Mouse (Mus musculus) CH12.LX (cell line): ENCODE data around the gene Washc3. TPM values are rescaled to one million over a fixed set of nuclear protein-coding genes. Genes with fewer than 3 reads are reported as not detected.

Experiments used
- DNase-seq: peaks from one replicate; pipeline ENCODE4 v3.0.0-alpha.2; 2013; ENCODE audit errors: extremely low read depth
- H3K27ac ChIP-seq: 2 replicates; pipeline ENCODE4 v1.5.1; 2012; ENCODE audit warnings: low read depth, mild to moderate bottlenecking, control low read depth, moderate library complexity; ENCODE audit not compliant: insufficient read depth
- H3K27me3 ChIP-seq: replicated peaks from 2 replicates; pipeline ENCODE3; 2012; ENCODE audit warnings: inconsistent platforms
- H3K36me3 ChIP-seq, 2 experiments: replicated peaks in 1 of 2; 2 replicates each; pipeline versions ENCODE3 to v1.6.1; 2012; ENCODE audit warnings: inconsistent platforms in 1 of 2, low read length in 1 of 2, mild to moderate bottlenecking in 1 of 2, mixed read lengths in 1 of 2, moderate library complexity in 1 of 2; ENCODE audit not compliant: control insufficient read depth in 1 of 2, insufficient read depth in 1 of 2
- H3K4me1 ChIP-seq, 2 experiments: 2 replicates each; pipeline ENCODE4 v1.6.1; 2012; ENCODE audit warnings: inconsistent platforms in 1 of 2, moderate library complexity in 1 of 2; ENCODE audit not compliant: insufficient read depth in 2 of 2, control insufficient read depth in 1 of 2
- H3K4me2 ChIP-seq: 2 replicates; pipeline ENCODE4 v1.6.1; 2012; ENCODE audit warnings: low read depth, mild to moderate bottlenecking, control low read depth; ENCODE audit not compliant: poor library complexity, insufficient read depth, severe bottlenecking
- H3K4me3 ChIP-seq, 3 experiments: fragments of 150-350 bp in 1 of 3; sonication (generic) in 1 of 3; replicated peaks in 1 of 3; 2 replicates each; pipeline versions ENCODE3 to v1.5.1; 2011 to 2012; ENCODE audit warnings: low read depth in 2 of 3, low read length in 2 of 3, mild to moderate bottlenecking in 2 of 3, moderate library complexity in 2 of 3, control low read depth in 1 of 3, improper control_type of control experiment in 1 of 3, inconsistent platforms in 1 of 3, mixed read lengths in 1 of 3; ENCODE audit not compliant: poor library complexity in 1 of 3
- H3K79me2 ChIP-seq: replicated peaks from 2 replicates; pipeline ENCODE4 v1.6.1; 2012; ENCODE audit warnings: mild to moderate bottlenecking, moderate library complexity; ENCODE audit not compliant: control insufficient read depth, poor library complexity, insufficient read depth, severe bottlenecking; ENCODE audit errors: extremely low read depth
- H3K9ac ChIP-seq: 2 replicates; pipeline ENCODE4 v1.6.1; 2012; ENCODE audit warnings: low read depth, mild to moderate bottlenecking, control low read depth, moderate library complexity; ENCODE audit not compliant: insufficient read depth
- H3K9me3 ChIP-seq: replicated peaks from 2 replicates; pipeline ENCODE3; 2012; ENCODE audit warnings: low read length, inconsistent platforms, mixed read lengths
- BHLHE40 ChIP-seq: IDR thresholded peaks from 2 replicates; pipeline ENCODE4 v1.6.1; 2011; ENCODE audit warnings: mild to moderate bottlenecking, low read depth, low read length, improper control_type of control experiment
- CHD2 ChIP-seq: IDR thresholded peaks from 2 replicates; pipeline ENCODE4 v1.6.1; 2011; ENCODE audit warnings: low read length, improper control_type of control experiment
- E2F4 ChIP-seq: IDR thresholded peaks from 2 replicates; pipeline ENCODE4 v1.6.1; 2011; ENCODE audit warnings: low read depth, low read length, improper control_type of control experiment; ENCODE audit not compliant: insufficient replicate concordance
- ELF1 ChIP-seq: IDR thresholded peaks from 2 replicates; pipeline ENCODE4 v1.6.1; 2014; ENCODE audit warnings: low read depth, mild to moderate bottlenecking, inconsistent platforms, low read length, improper control_type of control experiment
- ETS1 ChIP-seq: conservative IDR thresholded peaks from 2 replicates; pipeline ENCODE4 v1.6.1; 2012; ENCODE audit warnings: low read depth, mild to moderate bottlenecking, inconsistent platforms, low read length, improper control_type of control experiment, moderate library complexity
- IRF4 ChIP-seq: IDR thresholded peaks from 2 replicates; pipeline ENCODE4 v1.6.1; 2014; ENCODE audit warnings: low read depth, mild to moderate bottlenecking, inconsistent platforms, low read length, improper control_type of control experiment
- JUN ChIP-seq: IDR thresholded peaks from 2 replicates; pipeline ENCODE4 v1.6.1; 2011; ENCODE audit warnings: low read depth, mild to moderate bottlenecking, low read length, improper control_type of control experiment, moderate library complexity; ENCODE audit not compliant: insufficient read depth
- KAT2A ChIP-seq: IDR thresholded peaks from 2 replicates; pipeline ENCODE4 v1.6.1; 2012; ENCODE audit warnings: low read length, improper control_type of control experiment, inconsistent platforms; ENCODE audit not compliant: insufficient replicate concordance
- MAX ChIP-seq: IDR thresholded peaks from 2 replicates; pipeline ENCODE4 v1.6.1; 2011; ENCODE audit warnings: low read length, improper control_type of control experiment
- MAZ ChIP-seq: IDR thresholded peaks from 2 replicates; pipeline ENCODE4 v1.6.1; 2012; ENCODE audit warnings: low read depth, mild to moderate bottlenecking, inconsistent platforms, low read length, improper control_type of control experiment, moderate library complexity
- MEF2A ChIP-seq: IDR thresholded peaks from 2 replicates; pipeline ENCODE4 v1.6.1; 2014; ENCODE audit warnings: low read depth, mild to moderate bottlenecking, inconsistent platforms, low read length, improper control_type of control experiment, borderline replicate concordance
- MXI1 ChIP-seq: IDR thresholded peaks from 2 replicates; pipeline ENCODE4 v1.6.1; 2011; ENCODE audit warnings: mild to moderate bottlenecking, low read depth, low read length, improper control_type of control experiment
- NELFE ChIP-seq: IDR thresholded peaks from 2 replicates; pipeline ENCODE4 v1.6.1; 2011; ENCODE audit warnings: low read depth, low read length, improper control_type of control experiment
- POLR2A ChIP-seq: IDR thresholded peaks from 2 replicates; pipeline ENCODE4 v1.6.1; 2011; ENCODE audit warnings: low read depth, mild to moderate bottlenecking, improper control_type of control experiment, low read length
- POLR2AphosphoS2 ChIP-seq: IDR thresholded peaks from 2 replicates; pipeline ENCODE4 v1.6.1; 2011; ENCODE audit warnings: low read depth, low read length, improper control_type of control experiment
- RCOR1 ChIP-seq: conservative IDR thresholded peaks from 2 replicates; pipeline ENCODE4 v1.6.1; 2012; ENCODE audit warnings: low read depth, mild to moderate bottlenecking, inconsistent platforms, low read length, improper control_type of control experiment
- SMC3 ChIP-seq: IDR thresholded peaks from 2 replicates; pipeline ENCODE4 v1.6.1; 2011; ENCODE audit warnings: low read depth, low read length, improper control_type of control experiment
- UBTF ChIP-seq: IDR thresholded peaks from 2 replicates; pipeline ENCODE4 v1.6.1; 2012; ENCODE audit warnings: low read depth, mild to moderate bottlenecking, inconsistent platforms, low read length, improper control_type of control experiment, moderate library complexity
- USF1 ChIP-seq: IDR thresholded peaks from 2 replicates; pipeline ENCODE4 v1.6.1; 2014; ENCODE audit warnings: low read depth, mild to moderate bottlenecking, inconsistent platforms, low read length, improper control_type of control experiment
- USF2 ChIP-seq: conservative IDR thresholded peaks from 2 replicates; pipeline ENCODE4 v1.6.1; 2011; ENCODE audit warnings: low read depth, low read length, improper control_type of control experiment
- ZKSCAN1 ChIP-seq: IDR thresholded peaks from 2 replicates; pipeline ENCODE4 v1.6.1; 2012; ENCODE audit warnings: low read depth, inconsistent platforms, low read length, improper control_type of control experiment, borderline replicate concordance
- dilution Hi-C: fragments of 300-500 bp; cut with MboI; formaldehyde crosslinking; loops from 2 replicates; pipeline ENCODE4 v1.14.3; 2020; ENCODE audit warnings: low sequenced_read_pairs; ENCODE audit not compliant: extremely low pct_unique_long_range_greater_than_20kb, extremely low pct_ligation_motif_present
- in situ Hi-C: fragments of 300-500 bp; cut with MboI; formaldehyde crosslinking; loops from 3 replicates; pipeline ENCODE4 v1.14.3; 2019; ENCODE audit warnings: low sequenced_read_pairs, low pct_ligation_motif_present, low pct_unique_long_range_greater_than_20kb, mixed read lengths
- polyA plus RNA-seq: library from polyadenylated mRNA; unstranded; fragments of >175 nt; gene quantifications from 2 replicates; pipeline ENCODE4 v1.2.1, GENCODE M21; 2012; ENCODE audit warnings: low read depth; ENCODE audit not compliant: insufficient read length
- total RNA-seq, 2 experiments: library from RNA; depleted of rRNA; stranded (reverse); fragments of 300-350 nt in 1 of 2; fragments of >200 nt in 1 of 2; gene quantifications; 2 replicates each; pipeline ENCODE4 v1.2.3; 2012 to 2014

The Washc3 gene
- total and polyA plus RNA-seq, 3 experiments = 65.4 to 134 (median 71.8) TPM

- no peak overlapping the region for H3K27ac ChIP-seq
- peaks cover 33 to 76% of the 10 kb centered on the region in 2 experiments for H3K36me3 ChIP-seq
- TF ChIP-seq MEF2A = no peak
- no peak for TF ChIP-seq SMC3
- no peak for TF ChIP-seq USF2
- no peak for TF ChIP-seq NELFE
- TF ChIP-seq MAZ = no peak
- no peak for TF ChIP-seq MXI1
- no peak for TF ChIP-seq CHD2
- no peak for TF ChIP-seq KAT2A
- no peak for TF ChIP-seq USF1
- no peak for TF ChIP-seq ETS1
- no peak for TF ChIP-seq RCOR1
- no peak for TF ChIP-seq POLR2AphosphoS2
- no peak for TF ChIP-seq MAX
- no peaks in the 10 kb centered on the region for H3K4me1 ChIP-seq
- dilution Hi-C loops = no loop called here
- no peaks in the 10 kb centered on the region for H3K27me3 ChIP-seq
- no peak overlapping the region for H3K4me2 ChIP-seq
- in situ Hi-C loops = no loop called here
- DNase-seq = no peak
- no peak overlapping the region for H3K9ac ChIP-seq
- H3K79me2 ChIP-seq = no peaks in the 10 kb centered on the region
- H3K9me3 ChIP-seq = peaks cover 2% of the 10 kb centered on the region
- no peak overlapping the region for H3K4me3 ChIP-seq
Observed at GRCm38 (mm10) chr10:88162096-88162495, 38.8 kb upstream of the Washc3 start.

- Histone ChIP-seq H3K27ac (no peak overlapping the region), H3K9ac (no peak overlapping the region), H3K27me3 (no peaks in the 10 kb centered on the region), H3K4me3 (no peak overlapping the region), H3K4me1 (no peaks in the 10 kb centered on the region), H3K4me2 (no peak overlapping the region), H3K9me3 (peaks cover 2% of the 10 kb centered on the region), H3K79me2 (no peaks in the 10 kb centered on the region), H3K36me3 (peaks cover 33 to 75% of the 10 kb centered on the region in 2 experiments)
- dilution Hi-C loops (no loop called here), in situ Hi-C loops (no loop called here)
- no peak for DNase-seq
- TF ChIP-seq E2F4 (no peak), UBTF (no peak), ELF1 (no peak), USF1 (no peak), BHLHE40 (no peak), JUN (no peak), IRF4 (no peak), POLR2A (no peak), MAZ (no peak), ZKSCAN1 (no peak), MAX (no peak)
Observed at GRCm38 (mm10) chr10:88162676-88163075, 38.2 kb upstream of the Washc3 start.
